Mouse (Mus musculus): ENCODE data around the gene Klf3. TPM values are rescaled to one million over a fixed set of nuclear protein-coding genes. Genes with fewer than 3 reads are reported as not detected.

The Klf3 gene
- total RNA-seq, 1 experiment from 2014 or later: 74.6 TPM

- no peak for DNase-seq
These were observed 6.7 kb downstream of the Klf3 start for GRCm38 (mm10) chr5:64809864-64810263.

DNA sequence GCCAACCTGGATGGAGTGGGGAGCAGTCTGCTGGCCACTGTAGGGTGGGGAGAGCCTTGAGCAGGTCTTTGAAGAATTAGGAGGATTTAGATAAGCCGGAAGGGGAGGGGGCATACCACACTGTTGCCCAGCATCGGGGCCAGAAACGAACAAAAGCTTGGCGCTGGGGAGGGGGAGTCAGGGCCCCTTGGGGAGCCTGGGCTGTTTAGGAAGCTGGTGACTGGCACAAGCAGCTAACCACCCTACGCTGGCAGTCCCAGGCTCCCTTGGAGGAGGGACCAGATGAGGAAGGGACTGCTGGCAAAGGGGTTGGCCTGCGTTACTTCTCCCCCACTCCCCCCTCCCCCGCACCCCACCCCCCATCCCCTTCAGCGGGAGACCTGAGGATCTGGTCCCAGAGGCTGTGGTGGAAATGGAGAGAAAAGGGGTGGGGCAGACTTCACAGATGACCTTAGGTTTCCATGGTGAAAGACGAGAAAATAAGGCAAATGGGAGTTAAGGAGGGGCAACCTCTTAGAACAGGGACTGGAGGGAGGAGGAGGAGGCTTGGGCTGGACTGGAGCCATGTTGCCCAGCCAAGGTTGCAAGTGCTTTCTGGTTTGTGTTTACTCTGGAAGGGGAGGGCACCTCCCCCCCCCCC lies 7.8 kb downstream of the Klf3 start:
- peak; percentile 38 for DNase-seq

DNA sequence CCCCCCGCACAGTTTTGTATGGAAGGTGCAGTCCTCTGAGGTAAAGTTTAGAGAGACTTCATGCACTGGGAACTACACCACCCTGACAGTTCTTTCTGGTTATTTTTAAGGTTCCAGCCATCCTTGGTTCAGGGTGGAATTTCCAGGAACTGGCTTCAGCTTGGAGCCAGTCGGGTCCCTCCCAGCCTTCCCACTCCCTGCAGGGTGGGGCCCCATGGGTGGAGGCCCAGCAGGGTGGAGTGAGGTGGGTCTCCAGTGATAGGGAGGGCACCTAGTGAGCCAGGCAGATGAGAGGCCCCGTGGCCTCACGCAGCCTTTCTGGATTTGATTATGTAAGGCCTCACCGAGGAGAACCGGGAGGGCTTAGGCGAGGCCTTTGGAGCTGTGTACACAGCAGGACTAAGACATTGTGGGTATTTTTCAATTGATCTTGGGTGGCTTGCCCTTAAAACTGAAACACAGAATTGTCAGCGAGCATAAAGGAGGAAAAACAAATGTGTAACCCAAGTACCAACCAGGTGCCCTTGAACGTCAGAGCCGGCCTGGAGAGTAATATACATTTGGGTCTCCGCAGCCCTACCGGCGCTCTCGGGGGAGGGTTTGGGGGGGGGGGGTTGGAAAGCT lies 8.4 kb downstream of the Klf3 start:
- DNase-seq: peak; percentile 39

DNA sequence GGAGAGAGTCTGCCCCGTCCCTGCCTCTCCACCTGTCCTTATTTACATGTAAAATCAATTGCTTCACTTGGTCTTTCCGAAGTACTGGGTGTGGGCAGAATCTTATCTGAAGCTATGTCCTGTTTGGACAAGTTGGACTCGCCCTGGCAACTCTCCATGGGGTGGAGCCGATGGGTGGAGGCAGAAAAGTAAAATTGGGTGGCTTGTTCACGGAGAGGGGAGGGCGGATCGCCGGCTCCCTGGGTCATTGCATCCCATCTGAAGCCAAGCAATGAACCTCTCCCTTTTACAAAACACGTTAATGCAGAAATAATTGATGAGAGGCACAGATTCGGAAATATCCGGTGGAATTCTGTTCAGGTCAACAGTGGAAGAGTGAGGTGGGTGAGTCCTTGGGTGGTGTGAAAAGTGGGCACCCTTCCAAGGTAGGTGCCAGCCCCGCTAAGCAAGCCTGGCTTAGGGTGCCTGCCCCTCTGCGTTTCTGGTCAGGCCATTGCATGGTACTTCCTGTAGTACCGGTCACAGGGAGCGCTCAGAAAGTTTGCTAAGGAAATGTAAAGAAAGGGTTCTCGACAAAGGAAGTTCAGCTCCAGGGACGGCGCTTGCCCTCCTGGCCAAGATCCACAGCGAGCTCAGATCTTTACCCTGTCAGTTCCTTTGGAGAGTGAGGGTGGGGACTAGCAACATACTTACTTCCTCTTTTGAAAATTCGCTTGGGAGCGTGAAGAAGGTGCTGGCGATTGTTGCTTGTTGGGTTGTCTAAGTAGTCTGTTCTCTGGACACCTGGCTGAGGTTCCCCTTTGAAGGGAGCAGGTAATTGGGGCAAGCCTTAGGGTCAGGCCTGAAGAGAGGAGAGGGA lies 9.2 kb downstream of the Klf3 start:
- peak; percentile 88 for DNase-seq

GRCm38 (mm10) chr5:64812983-64813304 lies 9.8 kb downstream of the Klf3 start:
- no peak for DNase-seq

DNA sequence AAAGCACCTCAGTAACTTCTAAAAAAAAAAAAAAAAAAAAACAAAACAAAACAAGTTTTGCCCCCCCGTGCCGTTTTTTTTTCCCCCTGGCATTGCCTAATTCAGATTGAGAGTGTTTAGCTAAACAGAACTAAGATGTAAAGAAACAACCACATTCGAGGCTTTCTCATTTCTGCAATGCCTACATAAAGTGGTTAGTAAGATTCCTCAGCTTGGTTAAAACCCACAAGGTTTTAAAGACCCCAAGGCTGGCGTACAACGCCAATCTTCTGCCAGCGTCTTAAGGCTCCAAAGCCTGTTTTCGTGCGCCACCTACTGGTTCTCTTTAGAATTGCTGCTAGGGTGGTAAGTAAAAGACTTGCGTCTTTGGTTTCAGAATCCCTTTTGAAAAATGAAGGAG lies 10.2 kb downstream of the Klf3 start:
- peak; percentile 74 for DNase-seq

- no peak for DNase-seq
These were observed 11.2 kb downstream of the Klf3 start for GRCm38 (mm10) chr5:64814416-64814815.

DNA sequence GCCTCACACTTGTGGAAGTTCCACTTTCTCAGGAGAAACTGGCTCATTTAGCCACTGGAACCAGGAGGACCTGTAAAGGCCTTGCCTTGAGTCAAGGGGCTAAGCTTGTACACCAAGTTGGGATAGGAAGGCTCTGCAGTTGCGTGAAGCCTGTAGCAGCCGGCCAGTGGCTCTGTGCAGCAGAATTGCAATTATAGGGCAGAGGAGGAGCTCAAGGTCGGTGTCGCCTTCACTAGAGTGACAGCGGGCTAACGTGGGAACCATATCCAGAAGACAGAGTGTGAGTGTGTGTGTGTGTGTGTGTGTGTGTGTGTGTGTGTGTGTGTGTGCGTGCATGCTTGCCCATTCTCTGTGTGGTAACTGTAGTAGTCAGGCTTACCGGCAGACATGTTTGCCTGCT lies 12.4 kb downstream of the Klf3 start:
- peak; percentile 22 for DNase-seq

GRCm38 (mm10) chr5:64816290-64816973 lies 13.2 kb downstream of the Klf3 start:
- no peak for DNase-seq

DNA sequence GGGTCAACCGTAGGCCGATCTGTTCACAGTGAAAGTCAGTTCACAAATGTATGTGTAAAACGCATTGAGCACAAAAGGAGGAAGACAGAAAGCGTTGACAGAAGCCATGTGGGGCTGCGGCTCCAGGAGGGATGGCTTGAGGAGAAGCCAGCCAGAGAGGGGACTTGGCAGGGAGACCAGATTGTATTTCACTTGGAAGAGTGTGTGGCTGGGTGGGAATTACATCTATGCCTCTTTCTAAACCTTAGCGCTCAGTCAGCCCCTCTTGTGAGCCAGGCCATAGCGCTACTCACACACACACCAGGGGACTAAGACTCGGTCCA lies 13.7 kb downstream of the Klf3 start:
- no peak for DNase-seq

GRCm38 (mm10) chr5:64819390-64819789 lies 16.2 kb downstream of the Klf3 start:
- DNase-seq: no peak

GRCm38 (mm10) chr5:64820138-64820537 lies 16.9 kb downstream of the Klf3 start:
- no peak for DNase-seq

- DNase-seq: no peak
These were observed 18.1 kb downstream of the Klf3 start for GRCm38 (mm10) chr5:64821294-64821693.

DNA sequence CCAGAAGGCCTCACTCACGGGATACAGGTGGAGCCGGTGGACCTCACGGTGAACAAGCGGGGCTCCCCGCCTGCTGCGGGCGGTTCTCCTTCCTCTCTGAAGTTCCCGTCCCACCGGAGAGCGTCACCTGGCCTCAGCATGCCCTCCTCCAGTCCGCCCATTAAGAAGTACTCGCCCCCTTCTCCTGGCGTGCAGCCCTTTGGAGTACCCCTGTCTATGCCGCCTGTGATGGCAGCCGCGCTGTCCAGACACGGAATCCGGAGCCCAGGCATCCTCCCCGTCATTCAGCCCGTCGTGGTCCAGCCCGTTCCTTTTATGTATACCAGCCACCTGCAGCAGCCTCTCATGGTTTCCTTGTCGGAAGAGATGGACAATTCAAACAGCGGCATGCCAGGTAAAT lies 18.8 kb downstream of the Klf3 start:
- DNase-seq: no peak

DNA sequence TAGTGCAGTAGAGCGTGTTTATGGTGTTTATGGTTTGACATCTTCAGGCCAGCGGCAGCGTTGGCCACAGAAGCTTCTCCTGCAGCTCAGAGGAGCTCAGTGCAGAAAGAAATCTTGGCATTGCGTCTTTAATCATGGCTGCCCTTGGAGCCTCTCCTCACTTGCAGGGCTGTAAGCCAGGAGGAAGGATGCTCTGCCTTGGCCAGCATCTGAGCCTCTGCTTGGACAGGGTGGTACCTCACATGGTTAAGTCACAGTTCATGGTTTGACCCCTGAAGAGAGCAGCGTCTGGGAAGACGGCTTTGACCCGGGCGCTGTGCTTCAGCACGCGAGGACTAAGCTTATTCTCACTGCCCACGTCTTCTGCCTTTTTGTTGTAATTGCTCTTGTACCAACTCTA lies 20.2 kb downstream of the Klf3 start:
- no peak for DNase-seq

DNA sequence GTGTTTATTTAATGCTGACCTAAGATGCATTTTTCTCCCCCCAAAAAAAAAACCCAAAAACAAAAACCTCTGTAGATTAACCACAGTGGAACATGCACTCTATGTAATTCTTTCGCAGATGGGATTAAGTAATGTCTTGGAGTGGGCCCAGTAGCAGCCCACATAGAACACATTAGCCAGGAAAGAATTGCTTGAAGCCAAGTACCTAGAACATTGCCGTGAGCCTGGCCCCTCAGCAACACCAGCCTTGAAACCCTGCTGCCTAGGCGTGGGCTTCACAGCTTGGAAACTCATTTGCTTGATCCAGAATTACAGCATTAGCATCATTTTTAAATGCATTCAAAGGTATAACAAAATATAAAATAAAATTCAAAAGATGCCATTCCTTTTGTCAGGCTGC lies 21.6 kb downstream of the Klf3 start:
- no peak for DNase-seq

GRCm38 (mm10) chr5:64825496-64825895 lies 22.3 kb downstream of the Klf3 start:
- no peak for DNase-seq

DNA sequence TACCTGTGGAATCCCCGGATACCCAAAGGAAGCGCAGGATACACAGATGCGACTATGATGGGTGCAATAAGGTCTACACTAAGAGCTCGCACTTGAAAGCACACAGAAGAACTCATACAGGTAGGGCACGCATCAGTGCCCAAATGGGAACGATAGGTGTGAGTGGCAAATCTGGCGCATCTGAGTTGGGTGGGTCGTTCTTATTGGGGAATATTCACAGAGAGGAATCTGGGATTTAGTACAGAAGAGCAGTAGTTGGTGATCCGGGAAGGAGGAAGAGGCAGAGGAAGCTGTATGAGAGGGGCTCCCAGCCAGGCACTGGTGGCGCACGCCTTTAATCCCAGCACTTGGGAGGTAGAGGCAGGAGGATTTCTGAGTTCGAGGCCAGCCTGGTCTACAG lies 24.0 kb downstream of the Klf3 start:
- no peak for DNase-seq

GRCm38 (mm10) chr5:64828314-64828713 lies 25.1 kb downstream of the Klf3 start:
- no peak for DNase-seq

DNA sequence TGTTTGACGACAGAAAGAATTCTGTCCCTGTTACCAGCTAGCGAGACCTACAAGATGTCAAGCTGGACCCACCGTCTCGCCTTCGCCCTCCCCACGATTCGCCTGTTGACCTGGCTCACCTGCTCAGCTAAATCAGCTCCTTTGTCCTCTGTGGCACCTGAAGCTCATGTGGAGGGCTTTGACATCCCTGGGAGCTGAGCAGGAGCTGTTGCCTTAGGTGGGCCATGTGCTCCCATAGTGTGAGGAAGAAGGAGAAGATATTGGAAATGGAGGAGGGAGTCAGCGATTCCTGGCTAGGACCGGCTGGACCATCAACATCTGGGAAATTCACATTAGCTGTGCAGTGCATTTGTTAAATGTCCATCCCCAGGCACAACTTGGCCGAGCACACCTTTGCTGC lies 26.4 kb downstream of the Klf3 start:
- DNase-seq: no peak

- DNase-seq: no peak
These were observed 27.6 kb downstream of the Klf3 start for GRCm38 (mm10) chr5:64830773-64831172.

DNA sequence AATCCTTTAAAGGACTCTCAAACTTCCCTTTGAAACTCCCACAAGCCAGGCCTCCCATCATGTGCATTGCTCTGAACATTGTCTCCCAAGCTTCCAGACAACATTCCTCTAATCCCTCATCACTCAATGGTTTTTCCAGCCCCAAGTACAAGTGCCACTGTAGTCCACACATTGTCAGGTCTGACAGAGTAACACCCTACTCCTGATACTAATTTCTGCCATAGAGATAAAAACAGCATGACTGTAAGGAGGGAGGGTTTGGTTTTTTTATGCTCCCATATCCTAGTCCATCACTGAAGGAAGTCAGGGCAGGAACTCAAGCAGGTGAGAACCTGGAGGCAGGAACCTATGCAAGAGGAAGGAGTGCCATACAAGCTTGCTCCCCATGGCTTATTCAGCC lies 30.2 kb downstream of the Klf3 start:
- no peak for DNase-seq

GRCm38 (mm10) chr5:64834213-64834612 lies 31.0 kb downstream of the Klf3 start:
- DNase-seq: no peak
